Mouse (Mus musculus): Measurements from ENCODE around the gene Spryd3. TPM values are rescaled to one million over a fixed set of nuclear protein-coding genes. Genes with fewer than 3 reads are reported as not detected.
"Not testable (repeated sequence)": the region's sequence is repeated elsewhere in the genome, so short reads cannot be mapped to it uniquely, and the experiment has no call there.

Gene Spryd3
- total RNA-seq, 2 experiments from 2014 or later: 14.2 to 14.8 TPM

GRCm38 (mm10) chr15:102100161-102100981, 35.7 kb downstream of the Spryd3 start, which contains the start of gene Tns2:
Gene Tns2, plus strand, starts transcription at chr15:102100413.
- peak; percentile 81 for DNase-seq

DNA sequence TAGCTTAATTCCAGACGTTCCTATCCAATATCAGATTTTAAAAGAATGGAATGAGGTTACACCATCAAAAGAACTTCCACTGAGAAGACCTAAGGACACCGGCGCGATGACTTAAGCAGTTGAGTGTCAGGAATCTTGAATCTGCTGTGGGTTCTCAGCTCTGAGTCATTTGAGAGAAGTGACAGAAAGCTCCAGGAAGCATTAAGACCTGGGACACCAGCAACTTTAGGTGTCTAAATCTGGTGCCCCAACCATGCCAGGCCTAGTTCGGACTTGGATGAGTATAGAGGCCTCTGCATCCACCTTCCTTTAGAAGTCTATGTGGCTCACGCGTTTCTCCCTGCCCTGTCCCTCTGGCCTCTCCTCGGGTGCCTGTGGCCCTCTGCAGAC, 36.3 kb downstream of the Spryd3 start:
- no peak for DNase-seq

- DNase-seq: peak; percentile 13
These were observed 36.8 kb downstream of the Spryd3 start for GRCm38 (mm10) chr15:102099260-102099659.

- peak; percentile 27 for DNase-seq
These were observed 38.0 kb downstream of the Spryd3 start for GRCm38 (mm10) chr15:102097991-102098555.

GRCm38 (mm10) chr15:102097147-102097915, 38.7 kb downstream of the Spryd3 start:
- DNase-seq: peak; percentile 60

DNA sequence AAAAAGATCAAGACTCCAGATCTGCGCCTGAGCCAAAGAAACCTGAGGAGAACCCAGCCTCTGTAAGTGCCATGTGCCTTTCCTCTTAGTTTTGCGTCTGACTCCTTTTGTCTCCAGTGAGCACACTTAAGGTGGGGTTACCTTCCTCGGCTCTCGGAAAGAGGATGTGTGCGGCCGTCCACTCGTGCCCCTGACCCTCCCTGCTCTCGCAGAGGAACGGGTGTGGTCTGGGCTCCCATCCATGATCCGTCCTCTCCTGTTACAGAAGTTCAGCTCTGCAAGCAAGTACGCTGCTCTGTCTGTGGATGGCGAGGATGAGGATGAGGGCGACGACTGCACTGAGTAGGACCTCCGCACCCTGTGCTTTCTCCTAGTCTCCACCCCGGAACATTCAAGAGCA, 41.0 kb downstream of the Spryd3 start:
- no peak for DNase-seq

DNA sequence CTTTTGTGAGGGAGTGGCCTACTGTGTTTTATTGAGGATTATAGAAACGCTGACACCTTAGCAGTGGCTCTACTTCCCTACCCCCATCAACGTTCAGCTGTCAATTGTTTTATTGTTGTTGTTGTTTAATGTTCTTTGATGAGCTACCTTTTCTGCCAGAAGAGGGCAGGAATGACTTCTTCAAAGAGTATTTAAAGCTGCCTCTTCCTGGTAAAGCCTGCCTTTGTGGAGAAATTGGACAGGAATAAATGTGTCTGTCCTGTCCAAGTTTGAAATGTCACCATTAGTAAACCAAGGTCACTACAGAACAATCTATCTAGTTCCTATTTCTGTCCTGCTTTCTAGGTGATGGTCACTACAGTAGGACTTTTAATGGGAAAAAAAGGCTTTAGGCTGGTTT, 41.9 kb downstream of the Spryd3 start:
- DNase-seq: no peak

DNA sequence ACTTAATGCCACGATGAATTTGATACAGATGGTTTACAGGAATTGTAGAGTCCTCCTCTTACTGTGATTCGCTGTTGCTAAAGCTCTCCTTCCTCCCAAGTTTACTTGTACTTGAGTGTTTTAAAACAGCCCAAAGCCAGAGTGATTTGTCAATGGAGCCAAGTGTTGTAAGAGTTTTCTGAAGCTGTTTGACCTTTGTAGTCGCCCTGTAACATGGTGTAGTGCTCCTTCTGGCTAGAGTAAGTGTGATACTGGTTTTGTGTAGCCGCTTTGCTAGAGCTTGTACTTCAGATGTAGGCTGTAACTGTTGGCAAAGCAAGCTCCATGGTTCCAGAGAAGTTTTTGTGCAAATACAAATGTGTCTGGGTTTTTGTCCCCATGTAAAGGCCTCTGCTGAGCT, 43.8 kb downstream of the Spryd3 start:
- no peak for DNase-seq

- DNase-seq: no peak
These were observed 44.3 kb downstream of the Spryd3 start for GRCm38 (mm10) chr15:102091688-102092087.

DNA sequence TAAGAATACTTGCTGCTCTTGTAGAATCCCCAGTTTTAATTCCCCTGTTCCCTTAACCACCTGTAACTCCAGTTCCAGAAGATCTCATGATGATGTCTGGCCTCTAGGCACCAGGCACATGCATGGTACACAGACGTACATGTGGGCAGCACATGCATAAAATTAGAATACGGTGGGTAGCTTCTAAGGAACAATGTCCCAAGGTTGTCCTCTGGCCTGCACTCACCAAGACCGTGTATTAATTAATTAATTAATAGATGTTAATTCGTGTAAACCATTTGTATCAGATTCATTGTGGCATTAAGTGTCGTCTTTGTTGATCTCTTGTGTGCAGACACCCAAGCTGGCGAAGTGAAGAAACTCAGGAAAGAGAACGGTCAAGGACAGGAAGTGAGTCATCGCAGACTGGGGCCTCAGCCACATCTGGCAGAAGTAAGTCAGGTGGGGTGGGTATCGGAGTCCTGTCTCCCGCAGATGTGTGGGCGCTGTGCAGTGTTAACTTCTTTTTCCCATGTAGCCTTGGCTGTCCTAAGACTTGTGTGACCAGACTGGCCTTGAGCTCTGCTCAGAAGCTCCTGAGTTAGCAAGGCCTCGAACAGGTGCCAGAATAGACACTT, 44.9 kb downstream of the Spryd3 start:
- no peak for DNase-seq

- DNase-seq: no peak
These were observed 46.0 kb downstream of the Spryd3 start for GRCm38 (mm10) chr15:102089914-102090585.

GRCm38 (mm10) chr15:102083028-102083427, 53.0 kb downstream of the Spryd3 start:
- no peak for DNase-seq

- no peak for DNase-seq
These were observed 53.9 kb downstream of the Spryd3 start for GRCm38 (mm10) chr15:102082148-102082547.

DNA sequence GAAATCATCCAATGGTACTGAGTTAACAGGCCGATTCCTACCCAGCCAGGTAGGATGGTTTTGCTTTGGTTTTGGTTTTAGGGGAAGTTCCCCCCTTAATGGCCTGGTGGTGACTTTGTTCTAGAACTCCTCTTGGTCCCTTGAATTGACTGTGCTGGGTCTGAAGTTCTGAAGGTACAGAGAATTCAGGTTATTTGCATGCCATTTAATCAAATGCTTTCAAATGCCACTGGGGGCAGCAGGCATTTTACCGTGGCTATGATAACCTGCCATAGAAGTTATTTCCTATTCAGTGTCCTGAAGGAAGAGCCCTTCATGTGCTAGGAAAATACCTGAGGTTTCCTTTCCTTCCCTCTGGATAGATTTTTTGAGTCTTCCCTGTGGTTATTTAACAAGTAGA, 55.6 kb downstream of the Spryd3 start:
- no peak for DNase-seq

- not testable (repeated sequence) for DNase-seq
These were observed 56.1 kb downstream of the Spryd3 start for GRCm38 (mm10) chr15:102079924-102080323.

DNA sequence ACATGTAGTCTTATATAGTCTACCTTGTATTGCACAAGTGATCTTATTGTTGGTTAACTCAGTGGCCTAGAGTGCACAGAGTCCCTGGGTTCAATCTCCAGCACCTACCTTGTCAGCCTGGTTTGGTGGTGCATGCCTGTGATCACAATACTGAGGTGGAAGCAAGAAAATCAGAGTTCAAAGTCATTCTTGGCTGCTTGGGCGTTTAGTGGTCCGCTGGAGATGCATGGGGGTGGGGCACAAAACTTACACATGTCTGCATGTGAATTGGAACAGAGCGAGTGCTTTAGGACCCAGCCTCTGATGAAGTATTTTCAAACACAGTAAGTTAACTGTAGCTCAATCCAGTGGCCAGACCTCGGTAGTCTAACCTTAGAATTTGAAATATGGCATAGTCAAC, 56.8 kb downstream of the Spryd3 start:
- DNase-seq: no peak

- no peak for DNase-seq
These were observed 58.8 kb downstream of the Spryd3 start for GRCm38 (mm10) chr15:102077111-102077677.

DNA sequence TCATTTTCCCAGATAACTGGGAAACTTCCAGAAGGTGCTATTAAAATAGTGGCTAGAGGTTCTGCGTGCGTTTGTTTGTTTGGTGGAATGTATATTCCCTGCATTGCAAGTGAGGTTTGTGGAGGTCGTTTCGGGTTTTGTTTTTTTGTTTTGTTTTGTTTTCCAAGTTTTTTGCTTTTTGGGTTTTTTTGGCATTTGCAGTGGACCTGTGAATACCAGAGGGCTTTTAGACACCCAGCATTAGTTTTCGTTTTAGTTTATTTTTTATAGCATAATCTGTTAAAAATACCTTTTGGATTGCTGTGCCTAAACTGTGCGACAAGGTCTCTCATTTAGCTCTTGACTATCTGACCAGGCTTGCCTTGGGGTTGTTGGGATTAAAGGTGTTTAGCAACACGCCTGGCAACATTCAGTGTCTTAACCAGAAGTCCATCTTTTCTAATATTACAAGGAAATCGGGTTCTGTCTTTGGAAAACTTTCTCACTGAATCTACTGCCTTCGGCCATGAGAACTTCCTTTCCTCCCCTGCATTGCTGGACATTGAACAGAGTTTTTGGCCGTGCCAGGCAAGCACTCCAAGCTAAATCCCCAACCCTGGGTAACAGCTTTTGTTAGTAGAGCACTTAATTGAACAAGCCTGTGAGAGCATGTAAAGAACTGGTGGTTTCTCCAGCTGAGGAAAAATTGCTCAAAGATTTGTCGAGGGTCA, 61.0 kb downstream of the Spryd3 start:
- DNase-seq: no peak

DNA sequence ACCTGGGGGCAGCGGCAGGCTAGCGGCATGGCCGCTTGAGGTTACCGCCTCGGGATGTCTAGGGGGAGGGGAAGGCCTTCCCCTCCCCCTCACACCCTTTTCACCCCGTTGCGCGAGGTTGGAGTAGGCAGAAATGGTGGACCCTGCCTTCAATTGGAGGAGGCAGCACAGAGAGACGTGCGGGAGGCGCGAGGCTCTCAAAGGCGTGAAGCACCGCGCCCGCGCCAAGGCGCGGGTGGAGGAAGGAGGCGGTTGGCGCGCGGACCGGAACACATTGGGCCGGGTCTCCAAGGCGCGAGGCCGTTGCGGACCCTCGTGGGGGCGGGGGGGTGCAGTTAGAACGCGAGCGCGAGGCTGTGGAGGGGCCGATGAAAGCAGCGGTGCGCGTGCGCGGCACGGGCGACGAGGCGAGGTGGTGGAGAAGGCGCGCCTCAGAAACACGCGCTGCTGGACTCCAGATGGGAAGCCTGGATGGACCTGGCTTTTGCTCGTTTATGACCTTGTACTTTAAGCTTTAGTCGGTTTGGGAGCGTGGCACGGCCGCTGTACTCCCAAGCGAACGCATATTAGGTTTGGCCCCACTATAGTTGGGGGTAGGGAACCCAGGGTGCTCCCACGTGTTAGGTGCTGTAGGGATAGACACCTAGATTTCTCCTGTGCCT, 61.8 kb downstream of the Spryd3 start:
- peak; percentile 73 for DNase-seq

- DNase-seq: peak; percentile 99
These were observed 62.4 kb downstream of the Spryd3 start, which contains the start of gene Eif4b for GRCm38 (mm10) chr15:102073559-102074069. Gene Eif4b, plus strand, starts transcription at chr15:102073773.

Data from gastrocnemius, postnatal 10 days (tissue).